Mouse (Mus musculus): Measurements from ENCODE around the gene Atp6v0a2. TPM values are rescaled to one million over a fixed set of nuclear protein-coding genes. Genes with fewer than 3 reads are reported as not detected.

Gene Atp6v0a2
- polyA plus RNA-seq, 2 experiments = 33.3 to 42.8 TPM

DNA sequence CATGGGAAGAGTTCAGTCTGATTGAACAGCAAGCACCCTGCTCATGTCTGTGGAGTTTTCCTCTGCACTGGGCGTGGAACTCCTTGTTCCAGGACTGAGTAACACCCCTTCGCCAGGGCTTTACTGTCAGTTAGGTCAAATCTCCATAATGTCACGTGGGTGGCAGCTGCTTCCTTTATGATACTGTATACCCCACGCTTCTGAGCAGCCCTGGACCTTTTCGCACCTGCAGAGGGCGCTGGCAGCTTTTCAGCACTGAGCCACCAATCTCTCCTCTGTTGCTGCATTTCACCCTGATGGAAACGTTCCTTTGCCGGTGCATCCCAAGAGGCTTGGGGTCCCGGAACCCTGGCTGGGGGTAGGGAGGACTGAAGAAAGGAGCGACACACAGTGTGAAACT is 17.4 kb upstream of the Atp6v0a2 start:
- no peak for TF ChIP-seq POLR2A (IDR thresholded peaks at IDR 0.05; ENCODE audit: borderline replicate concordance, extremely low read depth, insufficient read depth, insufficient read length)
- WGBS = 74% methylated on average over 10 of the region's 10 CpGs
- DNase-seq (ENCODE audit: low spot score) = no peak

DNA sequence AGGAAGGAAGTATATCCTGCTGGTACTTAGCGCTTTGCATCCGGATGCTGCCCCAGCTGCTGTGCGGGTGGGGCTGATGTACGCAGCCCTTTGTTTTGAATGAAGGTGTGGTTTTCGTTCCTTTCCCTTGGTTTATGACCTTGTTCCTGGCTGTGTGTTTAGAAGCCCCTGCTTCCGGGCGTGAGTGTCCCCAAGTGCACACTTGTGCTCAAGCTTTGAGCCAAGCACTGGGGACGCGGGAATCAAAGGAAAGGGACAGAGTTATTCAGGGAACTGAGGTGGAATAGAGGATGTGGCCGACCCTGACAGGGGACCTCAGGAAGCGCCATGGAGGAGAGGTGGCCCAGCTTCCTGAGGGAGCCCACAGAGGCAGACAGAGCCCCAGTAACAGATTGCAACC is 13.7 kb upstream of the Atp6v0a2 start:
- Histone ChIP-seq H3K4me3 (replicated peaks; ENCODE audit: low read length) (no peak overlapping the region), H3K9me3 (ENCODE audit: control insufficient read depth, low read length) (no peaks in the 10 kb centered on the region), H3K36me3 (ENCODE audit: control insufficient read depth, insufficient read depth, low read length) (peaks cover 3% of the 10 kb centered on the region; the same call in 1 of the 2 replicates), H3K4me2 (replicated peaks; ENCODE audit: low read depth, low read length, severe bottlenecking) (no peak overlapping the region), H3K9ac (ENCODE audit: low read depth, low read length, severe bottlenecking) (no peak overlapping the region), H3K27me3 (ENCODE audit: control insufficient read depth, insufficient read depth, low read length) (no peaks in the 10 kb centered on the region), H3K27ac (replicated peaks; ENCODE audit: low read depth, low read length) (no peak overlapping the region), H3K4me1 (ENCODE audit: control insufficient read depth, insufficient read depth, low read length) (no peaks in the 10 kb centered on the region)
- ATAC-seq (ENCODE audit: low FRiP score, low read depth) = no peak
- no peak for DNase-seq (ENCODE audit: low spot score)
- 81% methylated on average over 11 of the region's 11 CpGs for WGBS
- no peak for TF ChIP-seq POLR2A (IDR thresholded peaks at IDR 0.05; ENCODE audit: borderline replicate concordance, extremely low read depth, insufficient read depth, insufficient read length)

More for the DNA sequence above, 17.4 kb upstream of the Atp6v0a2 start:
- Histone ChIP-seq H3K9ac (ENCODE audit: low read depth, low read length, severe bottlenecking) (no peak overlapping the region), H3K27me3 (ENCODE audit: control insufficient read depth, insufficient read depth, low read length) (no peaks in the 10 kb centered on the region), H3K4me3 (replicated peaks; ENCODE audit: low read length) (no peak overlapping the region), H3K36me3 (ENCODE audit: control insufficient read depth, insufficient read depth, low read length) (no peaks in the 10 kb centered on the region; the same call in 1 of the 2 replicates), H3K27ac (replicated peaks; ENCODE audit: low read depth, low read length) (no peak overlapping the region), H3K4me2 (replicated peaks; ENCODE audit: low read depth, low read length, severe bottlenecking) (no peak overlapping the region), H3K4me1 (ENCODE audit: control insufficient read depth, insufficient read depth, low read length) (no peaks in the 10 kb centered on the region), H3K9me3 (ENCODE audit: control insufficient read depth, low read length) (no peaks in the 10 kb centered on the region)
- no peak for ATAC-seq (ENCODE audit: low FRiP score, low read depth)

DNA sequence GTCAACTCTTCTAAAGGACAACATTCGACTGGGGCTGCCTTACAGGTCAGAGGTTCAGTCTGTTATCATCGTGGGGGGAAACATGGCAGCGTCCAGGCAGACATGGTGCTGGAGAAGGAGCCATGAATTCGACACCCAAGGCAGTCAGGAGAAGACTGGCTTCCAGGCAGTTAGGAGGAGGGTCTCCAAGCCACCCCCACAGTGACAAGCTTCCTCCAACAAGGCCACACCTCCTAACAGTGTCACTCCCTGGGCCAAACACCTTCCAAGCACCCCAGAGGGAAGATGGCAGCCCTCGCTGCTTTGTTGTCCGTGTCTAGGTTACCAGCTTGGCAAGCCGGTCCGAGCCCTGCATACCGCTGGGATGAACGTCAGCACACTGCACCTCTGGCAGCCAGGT is 9.7 kb upstream of the Atp6v0a2 start:
- Histone ChIP-seq H3K27me3 (ENCODE audit: control insufficient read depth, insufficient read depth, low read length) (no peaks in the 10 kb centered on the region), H3K36me3 (ENCODE audit: control insufficient read depth, insufficient read depth, low read length) (peaks cover 3% of the 10 kb centered on the region; the same call in 1 of the 2 replicates), H3K9me3 (ENCODE audit: control insufficient read depth, low read length) (no peaks in the 10 kb centered on the region), H3K27ac (replicated peaks; ENCODE audit: low read depth, low read length) (no peak overlapping the region), H3K4me1 (ENCODE audit: control insufficient read depth, insufficient read depth, low read length) (no peaks in the 10 kb centered on the region), H3K4me2 (replicated peaks; ENCODE audit: low read depth, low read length, severe bottlenecking) (no peak overlapping the region), H3K9ac (ENCODE audit: low read depth, low read length, severe bottlenecking) (no peak overlapping the region), H3K4me3 (replicated peaks; ENCODE audit: low read length) (no peak overlapping the region)
- WGBS = 77% methylated on average over 10 of the region's 10 CpGs
- DNase-seq (ENCODE audit: low spot score) = no peak
- no peak for ATAC-seq (ENCODE audit: low FRiP score, low read depth)
- no peak for TF ChIP-seq POLR2A (IDR thresholded peaks at IDR 0.05; ENCODE audit: borderline replicate concordance, extremely low read depth, insufficient read depth, insufficient read length)

DNA sequence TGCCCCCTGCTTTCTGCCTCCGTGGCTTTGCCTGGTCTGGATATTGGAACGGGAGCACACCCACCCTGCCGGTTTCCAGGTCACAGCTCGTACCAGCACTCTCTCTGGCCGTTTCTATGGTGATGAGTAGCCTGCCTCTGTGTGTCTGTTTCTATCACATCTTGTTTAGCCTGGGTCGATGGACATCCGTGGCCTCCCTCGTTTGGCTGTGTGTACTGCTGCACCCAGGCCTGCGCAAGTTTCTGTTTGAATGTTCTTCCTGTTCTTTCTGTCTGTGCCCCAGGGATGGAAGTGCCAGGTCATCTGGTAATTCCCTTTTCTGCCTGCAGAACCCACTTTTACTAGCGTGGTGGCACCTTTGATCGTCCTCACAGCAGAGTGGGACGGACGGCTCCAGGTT is 7.0 kb upstream of the Atp6v0a2 start:
- no peak for TF ChIP-seq POLR2A (IDR thresholded peaks at IDR 0.05; ENCODE audit: borderline replicate concordance, extremely low read depth, insufficient read depth, insufficient read length)
- Histone ChIP-seq H3K27ac (replicated peaks; ENCODE audit: low read depth, low read length) (no peak overlapping the region), H3K4me3 (replicated peaks; ENCODE audit: low read length) (no peak overlapping the region), H3K27me3 (ENCODE audit: control insufficient read depth, insufficient read depth, low read length) (no peaks in the 10 kb centered on the region), H3K9me3 (ENCODE audit: control insufficient read depth, low read length) (no peaks in the 10 kb centered on the region), H3K4me2 (replicated peaks; ENCODE audit: low read depth, low read length, severe bottlenecking) (no peak overlapping the region), H3K4me1 (ENCODE audit: control insufficient read depth, insufficient read depth, low read length) (no peaks in the 10 kb centered on the region), H3K9ac (ENCODE audit: low read depth, low read length, severe bottlenecking) (no peak overlapping the region), H3K36me3 (ENCODE audit: control insufficient read depth, insufficient read depth, low read length) (peaks cover 3% of the 10 kb centered on the region; the same call in 1 of the 2 replicates)
- DNase-seq (ENCODE audit: low spot score) (no peak), ATAC-seq (ENCODE audit: low FRiP score, low read depth) (no peak)
- 75% methylated on average over 13 of the region's 13 CpGs for WGBS

DNA sequence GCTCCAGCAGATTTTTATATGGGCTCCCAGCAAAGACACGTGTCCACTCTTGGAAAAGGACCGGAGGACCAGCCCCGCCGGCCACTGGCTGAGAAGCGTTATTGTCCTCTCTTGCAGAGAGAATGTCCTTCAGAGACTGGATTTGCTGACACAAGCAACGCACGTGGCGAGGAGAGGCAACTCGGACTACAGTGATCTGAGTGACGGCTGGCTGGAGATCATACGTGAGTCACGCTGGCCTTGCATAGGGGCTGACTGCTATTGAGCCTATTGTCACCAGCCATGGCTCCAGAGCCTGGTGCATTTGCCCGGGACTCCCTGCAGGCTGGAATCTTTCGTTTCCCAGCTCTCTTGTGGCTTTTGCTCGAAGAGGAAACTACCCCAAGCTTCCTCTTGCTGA is 5.5 kb upstream of the Atp6v0a2 start:
- Histone ChIP-seq H3K9ac (ENCODE audit: low read depth, low read length, severe bottlenecking) (no peak overlapping the region), H3K4me3 (replicated peaks; ENCODE audit: low read length) (no peak overlapping the region), H3K27ac (replicated peaks; ENCODE audit: low read depth, low read length) (no peak overlapping the region), H3K36me3 (ENCODE audit: control insufficient read depth, insufficient read depth, low read length) (no peaks in the 10 kb centered on the region), H3K27me3 (ENCODE audit: control insufficient read depth, insufficient read depth, low read length) (no peaks in the 10 kb centered on the region), H3K9me3 (ENCODE audit: control insufficient read depth, low read length) (no peaks in the 10 kb centered on the region), H3K4me2 (replicated peaks; ENCODE audit: low read depth, low read length, severe bottlenecking) (no peak overlapping the region), H3K4me1 (ENCODE audit: control insufficient read depth, insufficient read depth, low read length) (peaks cover under 1% of the 10 kb centered on the region; the same call in 1 of the 2 replicates)
- DNase-seq (ENCODE audit: low spot score) (no peak), ATAC-seq (ENCODE audit: low FRiP score, low read depth) (no peak)
- WGBS = 85% methylated on average over 15 of the region's 15 CpGs
- TF ChIP-seq POLR2A (IDR thresholded peaks at IDR 0.05; ENCODE audit: borderline replicate concordance, extremely low read depth, insufficient read depth, insufficient read length) = no peak

DNA sequence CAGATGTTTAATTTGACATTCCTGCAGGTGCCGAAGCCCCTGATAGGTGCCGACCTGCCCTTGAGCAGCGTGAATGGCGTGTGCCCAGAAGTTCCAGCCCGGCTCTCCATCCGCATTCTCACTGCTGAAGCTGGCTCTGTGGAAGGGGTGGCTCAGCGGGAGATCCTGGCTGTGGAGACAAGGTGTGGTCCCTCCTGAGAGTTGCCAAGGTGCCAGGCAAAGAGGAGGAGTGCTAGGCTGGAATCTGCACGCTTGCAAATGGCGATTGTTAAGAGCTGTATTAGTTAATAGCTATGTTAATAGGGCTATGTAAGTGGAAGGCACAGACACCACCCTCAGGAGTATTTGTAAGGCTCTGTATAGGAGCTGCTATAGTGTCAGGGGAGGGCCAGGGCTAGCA is 4.1 kb upstream of the Atp6v0a2 start:
- Histone ChIP-seq H3K36me3 (ENCODE audit: control insufficient read depth, insufficient read depth, low read length) (no peaks in the 10 kb centered on the region), H3K9me3 (ENCODE audit: control insufficient read depth, low read length) (no peaks in the 10 kb centered on the region), H3K4me1 (ENCODE audit: control insufficient read depth, insufficient read depth, low read length) (peaks cover 5% of the 10 kb centered on the region; the same call in 1 of the 2 replicates), H3K27me3 (ENCODE audit: control insufficient read depth, insufficient read depth, low read length) (no peaks in the 10 kb centered on the region), H3K9ac (ENCODE audit: low read depth, low read length, severe bottlenecking) (no peak overlapping the region), H3K4me3 (replicated peaks; ENCODE audit: low read length) (no peak overlapping the region), H3K27ac (replicated peaks; ENCODE audit: low read depth, low read length) (no peak overlapping the region), H3K4me2 (replicated peaks; ENCODE audit: low read depth, low read length, severe bottlenecking) (no peak overlapping the region)
- DNase-seq (ENCODE audit: low spot score) (no peak), ATAC-seq (ENCODE audit: low FRiP score, low read depth) (no peak)
- 79% methylated on average over 9 of the region's 9 CpGs for WGBS
- no peak for TF ChIP-seq POLR2A (IDR thresholded peaks at IDR 0.05; ENCODE audit: borderline replicate concordance, extremely low read depth, insufficient read depth, insufficient read length)
